In genomic region chr2:137098269-137099035, GRCm38 (mm10) we compare ENCODE assay signal across 16 mouse cellular contexts. TPM values are rescaled to one million over a fixed set of nuclear protein-coding genes. Genes with fewer than 3 reads are reported as not detected.
DNase-seq lines count a peak whose midpoint lies in the region; ATAC-seq lines count a peak whose summit lies in the region.
"Had no signal": no experiment of that assay in that cellular context is flagged by ENCODE, and none has a peak within 500 bp of the region (broad histone marks: within the 10 kb centered on the region; RNA-seq: fewer than 3 reads in every experiment).

No protein-coding gene starts in this region.

- ATAC-seq in forebrain, embryonic 11.5 days (replicated peaks; ENCODE audit: low FRiP score): 0 out of 2 replicates have a peak, but pooled peaks have one; percentile 22
- no peak for ATAC-seq in forebrain, embryonic 14.5 days
- ATAC-seq in limb, embryonic 15.5 days (ENCODE audit: insufficient number of reproducible peaks, low FRiP score, low TSS enrichment, low read depth): no peak

- no peak overlapping the region for H3K4me3 ChIP-seq in forebrain, embryonic 11.5 days (ENCODE audit: low read depth, low read length)
- H3K4me3 ChIP-seq in forebrain, embryonic 14.5 days (ENCODE audit: low read depth, low read length): no peak overlapping the region
- H3K4me3 ChIP-seq in limb, embryonic 15.5 days: no peak overlapping the region
- no peak overlapping the region for H3K4me3 ChIP-seq in limb, embryonic 10.5 days
- H3K4me3 ChIP-seq: embryonic facial prominence, embryonic 12.5 days; heart, embryonic 15.5 days; hindbrain, embryonic 15.5 days; liver, embryonic 13.5 days; myocyte had no signal

- H3K27me3 ChIP-seq in forebrain, embryonic 11.5 days (ENCODE audit: control insufficient read depth, insufficient read depth, low read length): no peaks in the 10 kb centered on the region
- H3K27me3 ChIP-seq in forebrain, embryonic 14.5 days (replicated peaks; ENCODE audit: control insufficient read depth, insufficient read depth, low read length): 0 out of 2 replicates have a peak, but pooled peaks cover 5% of the 10 kb centered on the region
- H3K27me3 ChIP-seq in limb, embryonic 15.5 days: no peaks in the 10 kb centered on the region
- peaks cover 16% of the 10 kb centered on the region; the same call in 1 of the 2 replicates for H3K27me3 ChIP-seq in limb, embryonic 10.5 days (ENCODE audit: low read depth, poor library complexity, severe bottlenecking)
- H3K27me3 ChIP-seq: embryonic facial prominence, embryonic 12.5 days; heart, embryonic 15.5 days; hindbrain, embryonic 15.5 days; liver, embryonic 13.5 days had no signal

- H3K9me3 ChIP-seq in forebrain, embryonic 11.5 days (ENCODE audit: control insufficient read depth, low read length): no peaks in the 10 kb centered on the region
- H3K9me3 ChIP-seq in forebrain, embryonic 14.5 days (replicated peaks; ENCODE audit: control insufficient read depth, low read length): no peaks in the 10 kb centered on the region
- H3K9me3 ChIP-seq in limb, embryonic 15.5 days: no peaks in the 10 kb centered on the region
- no peaks in the 10 kb centered on the region for H3K9me3 ChIP-seq in limb, embryonic 10.5 days (replicated peaks)
- H3K9me3 ChIP-seq: embryonic facial prominence, embryonic 12.5 days; heart, embryonic 15.5 days; hindbrain, embryonic 15.5 days; liver, embryonic 13.5 days had no signal

- peak overlapping the region; percentile 7; the same call in 1 of the 2 replicates for H3K9ac ChIP-seq in forebrain, embryonic 11.5 days (ENCODE audit: low read length)
- H3K9ac ChIP-seq in forebrain, embryonic 14.5 days (ENCODE audit: low read length): no peak overlapping the region
- H3K9ac ChIP-seq in limb, embryonic 15.5 days: no peak overlapping the region
- H3K9ac ChIP-seq: embryonic facial prominence, embryonic 12.5 days; heart, embryonic 15.5 days; hindbrain, embryonic 15.5 days; liver, embryonic 13.5 days had no signal

- 10% methylated on average over 11 of the region's 11 CpGs for WGBS in forebrain, embryonic 11.5 days
- 17% methylated on average over 11 of the region's 11 CpGs for WGBS in forebrain, embryonic 14.5 days
- 48% methylated on average over 11 of the region's 11 CpGs for WGBS in limb, embryonic 15.5 days
- 24% methylated on average over 11 of the region's 11 CpGs for WGBS in limb, embryonic 10.5 days

- H3K4me1 ChIP-seq in forebrain, embryonic 11.5 days (replicated peaks; ENCODE audit: control insufficient read depth, insufficient read depth, low read length): peaks cover 36% of the 10 kb centered on the region
- peaks cover 16% of the 10 kb centered on the region for H3K4me1 ChIP-seq in forebrain, embryonic 14.5 days (ENCODE audit: control insufficient read depth, insufficient read depth, low read length)
- H3K4me1 ChIP-seq in limb, embryonic 15.5 days: peaks cover 32% of the 10 kb centered on the region
- H3K4me1 ChIP-seq in limb, embryonic 10.5 days: peaks cover 66% of the 10 kb centered on the region

- peak overlapping the region; percentile 70 for H3K27ac ChIP-seq in forebrain, embryonic 11.5 days (ENCODE audit: low read depth, low read length)
- H3K27ac ChIP-seq in forebrain, embryonic 14.5 days (ENCODE audit: low read depth, low read length): no peak overlapping the region
- peak overlapping the region; percentile 54; the same call in 1 of the 2 replicates for H3K27ac ChIP-seq in limb, embryonic 15.5 days
- no peak overlapping the region for H3K27ac ChIP-seq in limb, embryonic 10.5 days
- H3K27ac ChIP-seq: heart, embryonic 15.5 days; hindbrain, embryonic 15.5 days; liver, embryonic 13.5 days had no signal

- H3K36me3 ChIP-seq in forebrain, embryonic 11.5 days (ENCODE audit: control insufficient read depth, insufficient read depth, low read length): peaks cover 5% of the 10 kb centered on the region
- peaks cover 6% of the 10 kb centered on the region; the same call in 1 of the 2 replicates for H3K36me3 ChIP-seq in forebrain, embryonic 14.5 days (ENCODE audit: control insufficient read depth, insufficient read depth, low read length)
- H3K36me3 ChIP-seq in limb, embryonic 15.5 days: peaks cover 46% of the 10 kb centered on the region
- peaks cover 53% of the 10 kb centered on the region for H3K36me3 ChIP-seq in limb, embryonic 10.5 days
- H3K36me3 ChIP-seq: hindbrain, embryonic 15.5 days; liver, embryonic 13.5 days had no signal

- no peak for DNase-seq in forebrain, embryonic 11.5 days (ENCODE audit: low spot score)
- no peak for DNase-seq in forebrain, embryonic 14.5 days (ENCODE audit: low spot score)
- DNase-seq in limb, embryonic 10.5 days (ENCODE audit: low spot score): no peak
- DNase-seq in ES-CJ7 (ENCODE audit: low read depth, low spot score): peak; percentile 91
- DNase-seq in fat pad, adult 2 months (ENCODE audit: extremely low read depth, low read depth, low spot score): peak; percentile 88
- no peak for DNase-seq in adrenal gland, adult 2 months
- no peak for DNase-seq in spleen, postnatal 10 days (ENCODE audit: low spot score in 2 of 2)
- DNase-seq: cerebellum, postnatal 10 days; liver, embryonic 13.5 days; lung, postnatal 4 days; right cerebral cortex, postnatal 4 days had no signal

- no peak overlapping the region for H3K4me2 ChIP-seq in forebrain, embryonic 11.5 days (ENCODE audit: low read depth, low read length, severe bottlenecking)
- no peak overlapping the region for H3K4me2 ChIP-seq in forebrain, embryonic 14.5 days (ENCODE audit: low read length)
- H3K4me2 ChIP-seq in limb, embryonic 15.5 days: no peak overlapping the region
- H3K4me2 ChIP-seq: embryonic facial prominence, embryonic 12.5 days; heart, embryonic 15.5 days; hindbrain, embryonic 15.5 days; liver, embryonic 13.5 days had no signal

RNA-seq across cellular contexts. Expression of gene Jag1, which starts 18.0 kb away (rescaled TPM):
- polyA plus RNA-seq in forebrain, embryonic 11.5 days (2014; fragmentation: Nextera tagmentation; extraction: Ambion mirVana): 19.6 and 20.6 TPM in 2 replicates
- polyA plus RNA-seq in forebrain, embryonic 14.5 days (2014; fragmentation: Nextera tagmentation; extraction: Ambion mirVana): 6.5 and 8.8 TPM in 2 replicates
- 28.9 and 35.2 TPM in 2 replicates for polyA plus RNA-seq in limb, embryonic 15.5 days (2015; fragmentation: Nextera tagmentation; extraction: Ambion mirVana)
- polyA plus RNA-seq in limb, embryonic 10.5 days (2016; fragmentation: Nextera tagmentation; extraction: Ambion mirVana): 7.6 and 14.7 TPM in 2 replicates
- 10 to 100 TPM in 1 of 2 experiments, 1 to 10 TPM in 1; 9.7 to 12.3 TPM for total RNA-seq in adrenal gland, adult 2 months (2021)
- polyA plus RNA-seq in adrenal gland, adult 2 months (2012; rRNA removed): 2.8 and 3.6 TPM in 2 replicates

Comparison
In these comparisons a context has a peak if more than half of its experiments do, and no peak if none do; other contexts are left out.
1. H3K27ac ChIP-seq: peak in forebrain, embryonic 11.5 days (single experiment) and limb, embryonic 15.5 days (single experiment); none in forebrain, embryonic 14.5 days (single experiment) and limb, embryonic 10.5 days (single experiment).
2. DNase-seq: peak in ES-CJ7 (single experiment) and fat pad, adult 2 months (single experiment); none in forebrain, embryonic 11.5 days (single experiment), forebrain, embryonic 14.5 days (single experiment), limb, embryonic 10.5 days (single experiment), adrenal gland, adult 2 months (single experiment) and spleen, postnatal 10 days (0 of 2).